Comparison of ENCODE assay signal across 12 mouse cellular contexts in the genomic region with DNA sequence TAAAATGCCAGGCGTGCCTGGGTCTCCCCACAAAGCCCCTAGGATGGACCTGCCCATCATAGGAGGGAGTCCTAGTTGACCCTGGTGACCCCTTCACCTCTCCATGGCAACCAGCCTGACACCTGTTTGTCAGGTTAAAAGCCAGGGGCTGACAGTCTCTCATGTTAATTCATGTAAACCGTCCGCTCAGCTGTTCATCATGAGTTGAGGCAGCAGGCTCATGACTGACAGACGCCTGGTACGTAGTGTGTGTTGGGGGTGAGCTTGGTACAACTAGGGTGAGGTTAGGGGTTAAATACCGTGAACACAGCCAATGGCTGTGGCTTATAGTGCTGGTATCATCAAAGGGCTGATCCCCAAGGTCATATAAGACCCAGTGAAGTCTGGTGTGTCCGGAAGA. TPM values are rescaled to one million over a fixed set of nuclear protein-coding genes. Genes with fewer than 3 reads are reported as not detected.
A peak's percentile ranks its signal among the peaks of the same experiment; 100 is the strongest.
DNase-seq lines count a peak whose midpoint lies in the region; ATAC-seq and TF ChIP-seq lines count a peak whose summit lies in the region.
"Had no signal": no experiment of that assay in that cellular context is flagged by ENCODE, and none has a peak within 500 bp of the region (broad histone marks: within the 10 kb centered on the region; RNA-seq: fewer than 3 reads in every experiment).

No protein-coding gene starts in this region.

- no peak for TF ChIP-seq CTCF in stomach, postnatal 0 days (IDR thresholded peaks at IDR 0.05; ENCODE audit: low read depth)

- 0 out of 2 replicates have a peak, but pooled peaks have one; percentile 7 for ATAC-seq in forebrain, embryonic 14.5 days
- ATAC-seq in forebrain, embryonic 13.5 days: no peak
- 0 out of 2 replicates have a peak, but pooled peaks have one; percentile 3 for ATAC-seq in stomach, embryonic 15.5 days (ENCODE audit: insufficient read depth, low FRiP score, low read depth)
- no peak for ATAC-seq in stomach, postnatal 0 days (ENCODE audit: low FRiP score, low TSS enrichment)

- no peak overlapping the region for H3K4me2 ChIP-seq in forebrain, embryonic 14.5 days (ENCODE audit: low read length)
- H3K4me2 ChIP-seq in forebrain, embryonic 13.5 days: no peak overlapping the region
- H3K4me2 ChIP-seq in stomach, embryonic 15.5 days: no peak overlapping the region
- H3K4me2 ChIP-seq in stomach, postnatal 0 days (replicated peaks; ENCODE audit: low read depth): no peak overlapping the region
- H3K4me2 ChIP-seq: limb, embryonic 15.5 days had no signal

- H3K36me3 ChIP-seq in forebrain, embryonic 14.5 days (ENCODE audit: control insufficient read depth, insufficient read depth, low read length): no peaks in the 10 kb centered on the region
- no peaks in the 10 kb centered on the region for H3K36me3 ChIP-seq in forebrain, embryonic 13.5 days (ENCODE audit: poor library complexity, severe bottlenecking)
- H3K36me3 ChIP-seq in stomach, embryonic 15.5 days: no peaks in the 10 kb centered on the region
- H3K36me3 ChIP-seq in stomach, postnatal 0 days (ENCODE audit: control insufficient read depth, insufficient read depth, low read length): no peaks in the 10 kb centered on the region
- H3K36me3 ChIP-seq: limb, embryonic 15.5 days had no signal

- no peak for DNase-seq in forebrain, embryonic 14.5 days (ENCODE audit: low spot score)
- DNase-seq in stomach, postnatal 0 days (ENCODE audit: low spot score): no peak
- DNase-seq in mesoderm, embryonic 11.5 days (ENCODE audit: low read depth, low spot score): peak; percentile 64
- DNase-seq in thymus, postnatal 4 days: no peak
- DNase-seq in adrenal gland, adult 18-20 months (ENCODE audit: low spot score in 2 of 2): no peak
- DNase-seq in layer of hippocampus, adult 8-10 months (ENCODE audit: low spot score in 2 of 2): no peak
- DNase-seq: gastrocnemius, adult 2 months; lung, postnatal 10 days had no signal

- H3K4me3 ChIP-seq in forebrain, embryonic 14.5 days (ENCODE audit: low read depth, low read length): no peak overlapping the region
- no peak overlapping the region for H3K4me3 ChIP-seq in forebrain, embryonic 13.5 days
- H3K4me3 ChIP-seq in stomach, embryonic 15.5 days (replicated peaks): no peak overlapping the region
- no peak overlapping the region for H3K4me3 ChIP-seq in stomach, postnatal 0 days (ENCODE audit: low read depth, low read length)
- H3K4me3 ChIP-seq: gastrocnemius, adult 2 months; left cerebral cortex, adult 2 months; limb, embryonic 15.5 days had no signal

- H3K27ac ChIP-seq in forebrain, embryonic 14.5 days (ENCODE audit: low read depth, low read length): no peak overlapping the region
- H3K27ac ChIP-seq in forebrain, embryonic 13.5 days: no peak overlapping the region
- H3K27ac ChIP-seq in stomach, embryonic 15.5 days: no peak overlapping the region
- H3K27ac ChIP-seq in stomach, postnatal 0 days (replicated peaks): no peak overlapping the region
- H3K27ac ChIP-seq: gastrocnemius, adult 2 months; left cerebral cortex, adult 2 months; limb, embryonic 15.5 days had no signal

- peaks cover 5% of the 10 kb centered on the region; the same call in 1 of the 2 replicates for H3K4me1 ChIP-seq in forebrain, embryonic 14.5 days (ENCODE audit: control insufficient read depth, insufficient read depth, low read length)
- peaks cover 21% of the 10 kb centered on the region for H3K4me1 ChIP-seq in forebrain, embryonic 13.5 days
- no peaks in the 10 kb centered on the region for H3K4me1 ChIP-seq in stomach, embryonic 15.5 days
- no peaks in the 10 kb centered on the region for H3K4me1 ChIP-seq in stomach, postnatal 0 days (replicated peaks; ENCODE audit: control insufficient read depth, insufficient read depth)

- no peaks in the 10 kb centered on the region for H3K9me3 ChIP-seq in forebrain, embryonic 14.5 days (replicated peaks; ENCODE audit: control insufficient read depth, low read length)
- H3K9me3 ChIP-seq in forebrain, embryonic 13.5 days (replicated peaks): no peaks in the 10 kb centered on the region
- H3K9me3 ChIP-seq in stomach, embryonic 15.5 days: no peaks in the 10 kb centered on the region
- H3K9me3 ChIP-seq in stomach, postnatal 0 days (ENCODE audit: control insufficient read depth, low read length): no peaks in the 10 kb centered on the region
- H3K9me3 ChIP-seq: limb, embryonic 15.5 days had no signal

- 76% methylated on average over 7 of the region's 7 CpGs for whole genome bisulfite sequencing in forebrain, embryonic 14.5 days
- WGBS in forebrain, embryonic 13.5 days: 70% methylated on average over 7 of the region's 7 CpGs
- 72% methylated on average over 7 of the region's 7 CpGs for WGBS in stomach, embryonic 15.5 days
- 70% methylated on average over 7 of the region's 7 CpGs for WGBS in stomach, postnatal 0 days

- no peak for TF ChIP-seq EP300 in stomach, postnatal 0 days (optimal IDR thresholded peaks at IDR 0.05)

- no peaks in the 10 kb centered on the region for H3K27me3 ChIP-seq in forebrain, embryonic 14.5 days (replicated peaks; ENCODE audit: control insufficient read depth, insufficient read depth, low read length)
- H3K27me3 ChIP-seq in forebrain, embryonic 13.5 days: peaks cover 8% of the 10 kb centered on the region; the same call in 1 of the 2 replicates
- no peaks in the 10 kb centered on the region for H3K27me3 ChIP-seq in stomach, embryonic 15.5 days (replicated peaks)
- H3K27me3 ChIP-seq in stomach, postnatal 0 days (ENCODE audit: control insufficient read depth, insufficient read depth, low read length): no peaks in the 10 kb centered on the region
- H3K27me3 ChIP-seq: limb, embryonic 15.5 days had no signal

- H3K9ac ChIP-seq in forebrain, embryonic 14.5 days (ENCODE audit: low read length): no peak overlapping the region
- H3K9ac ChIP-seq in forebrain, embryonic 13.5 days: no peak overlapping the region
- H3K9ac ChIP-seq in stomach, embryonic 15.5 days: no peak overlapping the region
- no peak overlapping the region for H3K9ac ChIP-seq in stomach, postnatal 0 days (ENCODE audit: low read length)
- H3K9ac ChIP-seq: limb, embryonic 15.5 days had no signal

RNA-seq across cellular contexts. Expression of gene Sulf2, which starts 59.7 kb away (rescaled TPM):
- polyA plus RNA-seq in forebrain, embryonic 14.5 days (2014; fragmentation: Nextera tagmentation; extraction: Ambion mirVana): 33.2 and 40.1 TPM in 2 replicates
- 25.3 and 28.9 TPM in 2 replicates for polyA plus RNA-seq in forebrain, embryonic 13.5 days (2015; fragmentation: Nextera tagmentation; extraction: Ambion mirVana)
- polyA plus RNA-seq in stomach, embryonic 15.5 days (2015; fragmentation: Nextera tagmentation; extraction: Ambion mirVana): 121 and 140 TPM in 2 replicates
- polyA plus RNA-seq in stomach, postnatal 0 days (2015; fragmentation: Nextera tagmentation; extraction: Ambion mirVana): 44.2 and 49.1 TPM in 2 replicates
- total RNA-seq in adrenal gland, adult 18-20 months (2021): 100 to 1,000 TPM in 1 of 2 experiments, 10 to 100 TPM in 1; 50.8 to 108 TPM
- total RNA-seq in layer of hippocampus, adult 8-10 months (2022): 100 to 1,000 TPM; 103 to 126 (median 119) TPM

Comparison
In these comparisons a context has a peak if more than half of its experiments do, and no peak if none do; other contexts are left out.
1. ATAC-seq: peak in forebrain, embryonic 14.5 days (single experiment) and stomach, embryonic 15.5 days (single experiment); none in forebrain, embryonic 13.5 days (single experiment) and stomach, postnatal 0 days (single experiment).